ENCODE assay signal across 22 mouse cellular contexts in genomic region chr1:133356330-133356729, GRCm38 (mm10). TPM values are rescaled to one million over a fixed set of nuclear protein-coding genes. Genes with fewer than 3 reads are reported as not detected.
"Had no signal": no experiment of that assay in that cellular context is flagged by ENCODE, and none has a peak within 500 bp of the region (broad histone marks: within the 10 kb centered on the region; RNA-seq: fewer than 3 reads in every experiment).

No protein-coding gene starts in this region.

- H3K36me3 ChIP-seq: kidney, embryonic 15.5 days; limb, embryonic 12.5 days; lung, embryonic 15.5 days; midbrain, embryonic 15.5 days; neural tube, embryonic 12.5 days; stomach, embryonic 15.5 days had no signal

- H3K4me3 ChIP-seq: kidney, embryonic 15.5 days; limb, embryonic 12.5 days; lung, embryonic 15.5 days; megakaryocyte, embryonic 14.5 days; midbrain, embryonic 15.5 days; neural tube, embryonic 12.5 days; stomach, embryonic 15.5 days had no signal

- H3K4me1 ChIP-seq: megakaryocyte, embryonic 14.5 days; neural tube, embryonic 12.5 days; stomach, embryonic 15.5 days had no signal

- ATAC-seq: intestine, embryonic 16.5 days; midbrain, embryonic 15.5 days had no signal

- DNase-seq: kidney, adult 2 months; layer of hippocampus, adult 9-11 months; layer of hippocampus, postnatal 36 days; lung, postnatal 14 days; retina, postnatal 1 day; right cerebral cortex, postnatal 4 days; thymus, postnatal 4 days had no signal

- H3K9me3 ChIP-seq: kidney, embryonic 15.5 days; limb, embryonic 12.5 days; lung, embryonic 15.5 days; midbrain, embryonic 15.5 days; neural tube, embryonic 12.5 days; stomach, embryonic 15.5 days had no signal

- H3K27ac ChIP-seq: kidney, embryonic 15.5 days; limb, embryonic 12.5 days; lung, embryonic 15.5 days; macrophage; midbrain, embryonic 15.5 days; neural tube, embryonic 12.5 days; stomach, embryonic 15.5 days had no signal

- H3K27me3 ChIP-seq: midbrain, embryonic 15.5 days had no signal

- H3K9ac ChIP-seq: kidney, embryonic 15.5 days; limb, embryonic 12.5 days; lung, embryonic 15.5 days; midbrain, embryonic 15.5 days; neural tube, embryonic 12.5 days; stomach, embryonic 15.5 days had no signal

- H3K4me2 ChIP-seq: kidney, embryonic 15.5 days; limb, embryonic 12.5 days; lung, embryonic 15.5 days; midbrain, embryonic 11.5 days; midbrain, embryonic 15.5 days; neural tube, embryonic 12.5 days; stomach, embryonic 15.5 days had no signal

RNA-seq across cellular contexts. Expression of gene Ren1, which starts 6.0 kb away (rescaled TPM):
- total RNA-seq: layer of hippocampus, postnatal 36 days; left cerebral cortex, postnatal 36 days; liver, adult 2 months; monocyte, adult 5-6 weeks had no signal
- polyA plus RNA-seq: limb, embryonic 12.5 days; macrophage; midbrain, embryonic 11.5 days; midbrain, embryonic 15.5 days had no signal

RNA-seq across cellular contexts. Expression of gene Etnk2, which starts 7.0 kb away (rescaled TPM):
- total RNA-seq: monocyte, adult 5-6 weeks had no signal
- polyA plus RNA-seq: macrophage had no signal

RNA-seq across cellular contexts. Expression of gene Kiss1, which starts 34.7 kb away (rescaled TPM):
- total RNA-seq: layer of hippocampus, adult 18-20 months; layer of hippocampus, postnatal 36 days; left cerebral cortex, postnatal 36 days; liver, adult 2 months; monocyte, adult 5-6 weeks had no signal
- polyA plus RNA-seq: intestine, embryonic 16.5 days; kidney, adult 2 months; kidney, embryonic 15.5 days; limb, embryonic 12.5 days; liver, adult 2 months; liver, embryonic 16.5 days; macrophage; midbrain, embryonic 11.5 days; midbrain, embryonic 15.5 days; neural tube, embryonic 12.5 days; stomach, embryonic 15.5 days had no signal

RNA-seq across cellular contexts. Expression of gene Golt1a, which starts 46.7 kb away (rescaled TPM):
- total RNA-seq: layer of hippocampus, adult 18-20 months; layer of hippocampus, postnatal 36 days; monocyte, adult 5-6 weeks had no signal
- polyA plus RNA-seq: limb, embryonic 12.5 days; macrophage; midbrain, embryonic 11.5 days; midbrain, embryonic 15.5 days; neural tube, embryonic 12.5 days had no signal
